Mouse (Mus musculus): ENCODE data around the gene S1pr1. TPM values are rescaled to one million over a fixed set of nuclear protein-coding genes. Genes with fewer than 3 reads are reported as not detected.

S1pr1 gene
- 194 and 210 TPM in 2 replicates for polyA plus RNA-seq (2012; rRNA removed)

GRCm38 (mm10) chr3:115714671-115715651 lies at the start of gene S1pr1:
TSS of gene S1pr1 (minus strand) at chr3:115715072.
- no peak for TF ChIP-seq CTCF (IDR thresholded peaks at IDR 0.05; ENCODE audit: extremely low read depth, insufficient read depth, low read length)
- peak; percentile 45; the same call in 1 of the 2 replicates for TF ChIP-seq POLR2A (IDR thresholded peaks at IDR 0.05; ENCODE audit: extremely low read depth, insufficient read depth, low read length)
- Histone ChIP-seq H3K4me3 (ENCODE audit: insufficient read depth, low read length) (peak within 1 kb of the TSS; percentile 51), H3K27ac (ENCODE audit: insufficient read depth, low read length) (peak within 1 kb of the TSS; percentile 85), H3K4me1 (ENCODE audit: control insufficient read depth, insufficient read depth, low read length) (no peaks in the 10 kb centered on the region)

GRCm38 (mm10) chr3:115763292-115763691 lies 48.4 kb upstream of the S1pr1 start:
- Histone ChIP-seq H3K27ac (ENCODE audit: insufficient read depth, low read length) (peak overlapping the region; percentile 3; the same call in 1 of the 2 replicates), H3K4me1 (ENCODE audit: control insufficient read depth, insufficient read depth, low read length) (no peaks in the 10 kb centered on the region), H3K4me3 (ENCODE audit: insufficient read depth, low read length) (no peak overlapping the region)
- TF ChIP-seq CTCF (IDR thresholded peaks at IDR 0.05; ENCODE audit: extremely low read depth, insufficient read depth, low read length) (no peak), POLR2A (IDR thresholded peaks at IDR 0.05; ENCODE audit: extremely low read depth, insufficient read depth, low read length) (no peak)

GRCm38 (mm10) chr3:115762841-115763240 lies 48.0 kb upstream of the S1pr1 start:
- H3K4me3 ChIP-seq (ENCODE audit: insufficient read depth, low read length): no peak overlapping the region
- TF ChIP-seq POLR2A (IDR thresholded peaks at IDR 0.05; ENCODE audit: extremely low read depth, insufficient read depth, low read length): no peak
- TF ChIP-seq CTCF (IDR thresholded peaks at IDR 0.05; ENCODE audit: extremely low read depth, insufficient read depth, low read length): no peak
- H3K27ac ChIP-seq (ENCODE audit: insufficient read depth, low read length): 0 out of 2 replicates have a peak overlapping the region, but pooled peaks have one; percentile 3

GRCm38 (mm10) chr3:115759659-115760058 lies 44.8 kb upstream of the S1pr1 start:
- no peak for TF ChIP-seq POLR2A (IDR thresholded peaks at IDR 0.05; ENCODE audit: extremely low read depth, insufficient read depth, low read length)
- TF ChIP-seq CTCF (IDR thresholded peaks at IDR 0.05; ENCODE audit: extremely low read depth, insufficient read depth, low read length): no peak
- Histone ChIP-seq H3K4me3 (ENCODE audit: insufficient read depth, low read length) (no peak overlapping the region), H3K27ac (ENCODE audit: insufficient read depth, low read length) (no peak overlapping the region), H3K4me1 (ENCODE audit: control insufficient read depth, insufficient read depth, low read length) (no peaks in the 10 kb centered on the region)

More at GRCm38 (mm10) chr3:115762841-115763240, 48.0 kb upstream of the S1pr1 start:
- H3K4me1 ChIP-seq (ENCODE audit: control insufficient read depth, insufficient read depth, low read length): no peaks in the 10 kb centered on the region

DNA sequence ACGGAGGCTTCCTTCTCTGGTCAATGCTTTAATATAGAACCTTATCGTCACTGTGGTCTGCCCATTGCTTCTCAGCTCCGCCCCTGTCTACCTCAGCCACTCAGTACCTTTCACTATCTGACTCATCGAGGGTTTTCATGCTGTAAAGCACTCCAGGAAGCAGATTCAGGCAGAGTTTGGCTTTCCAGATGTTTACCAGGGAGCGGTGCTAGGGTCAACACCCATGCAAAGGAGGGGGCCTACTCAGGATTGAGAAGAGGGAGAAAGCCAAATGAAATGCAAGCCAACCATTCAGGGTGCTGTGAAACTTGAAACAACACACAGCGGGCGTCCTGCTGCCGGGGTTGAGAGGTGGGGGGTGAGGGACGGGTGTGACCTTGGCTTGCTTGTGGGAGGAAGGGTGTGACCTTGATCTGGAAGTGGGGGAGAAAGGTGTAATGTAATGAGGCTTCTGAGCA lies 43.6 kb upstream of the S1pr1 start:
- no peak overlapping the region for H3K4me3 ChIP-seq (ENCODE audit: insufficient read depth, low read length)
- 0 out of 2 replicates have a peak overlapping the region, but pooled peaks have one; percentile 6 for H3K27ac ChIP-seq (ENCODE audit: insufficient read depth, low read length)
- no peak for TF ChIP-seq POLR2A (IDR thresholded peaks at IDR 0.05; ENCODE audit: extremely low read depth, insufficient read depth, low read length)
- no peak for TF ChIP-seq CTCF (IDR thresholded peaks at IDR 0.05; ENCODE audit: extremely low read depth, insufficient read depth, low read length)
- H3K4me1 ChIP-seq (ENCODE audit: control insufficient read depth, insufficient read depth, low read length): no peaks in the 10 kb centered on the region

GRCm38 (mm10) chr3:115754466-115754865 lies 39.6 kb upstream of the S1pr1 start:
- no peak overlapping the region for H3K4me3 ChIP-seq (ENCODE audit: insufficient read depth, low read length)
- TF ChIP-seq CTCF (IDR thresholded peaks at IDR 0.05; ENCODE audit: extremely low read depth, insufficient read depth, low read length): no peak
- no peak for TF ChIP-seq POLR2A (IDR thresholded peaks at IDR 0.05; ENCODE audit: extremely low read depth, insufficient read depth, low read length)

GRCm38 (mm10) chr3:115750369-115750768 lies 35.5 kb upstream of the S1pr1 start:
- no peaks in the 10 kb centered on the region for H3K4me1 ChIP-seq (ENCODE audit: control insufficient read depth, insufficient read depth, low read length)
- H3K4me3 ChIP-seq (ENCODE audit: insufficient read depth, low read length): no peak overlapping the region
- H3K27ac ChIP-seq (ENCODE audit: insufficient read depth, low read length): no peak overlapping the region
- TF ChIP-seq POLR2A (IDR thresholded peaks at IDR 0.05; ENCODE audit: extremely low read depth, insufficient read depth, low read length) (no peak), CTCF (IDR thresholded peaks at IDR 0.05; ENCODE audit: extremely low read depth, insufficient read depth, low read length) (no peak)

More at GRCm38 (mm10) chr3:115754466-115754865, 39.6 kb upstream of the S1pr1 start:
- H3K4me1 ChIP-seq (ENCODE audit: control insufficient read depth, insufficient read depth, low read length): no peaks in the 10 kb centered on the region
- no peak overlapping the region for H3K27ac ChIP-seq (ENCODE audit: insufficient read depth, low read length)

- Histone ChIP-seq H3K27ac (ENCODE audit: insufficient read depth, low read length) (no peak overlapping the region), H3K4me3 (ENCODE audit: insufficient read depth, low read length) (no peak overlapping the region), H3K4me1 (ENCODE audit: control insufficient read depth, insufficient read depth, low read length) (no peaks in the 10 kb centered on the region)
- TF ChIP-seq POLR2A (IDR thresholded peaks at IDR 0.05; ENCODE audit: extremely low read depth, insufficient read depth, low read length): no peak
- TF ChIP-seq CTCF (IDR thresholded peaks at IDR 0.05; ENCODE audit: extremely low read depth, insufficient read depth, low read length): no peak
These were observed 33.6 kb upstream of the S1pr1 start for GRCm38 (mm10) chr3:115748289-115748989.

DNA sequence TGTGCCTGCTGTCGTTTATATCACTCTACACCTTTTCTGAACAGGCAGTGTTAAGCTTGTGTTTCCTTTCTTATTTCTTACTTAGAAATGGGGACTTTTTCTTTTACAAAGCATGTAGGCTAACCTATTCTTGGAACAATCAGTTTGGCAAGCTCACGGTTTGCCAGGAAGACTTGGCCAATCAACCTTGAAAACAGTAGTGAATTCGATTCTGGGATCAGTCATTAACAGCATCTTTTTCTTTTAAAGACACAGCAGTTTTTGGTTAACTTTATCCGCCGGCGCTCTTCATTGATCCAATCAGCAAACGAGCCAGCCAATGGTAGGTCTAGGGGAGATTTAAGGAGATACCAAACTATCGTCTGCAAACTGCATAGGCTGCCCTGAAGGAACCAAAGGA lies 31.6 kb upstream of the S1pr1 start:
- Histone ChIP-seq H3K4me1 (ENCODE audit: control insufficient read depth, insufficient read depth, low read length) (no peaks in the 10 kb centered on the region), H3K27ac (ENCODE audit: insufficient read depth, low read length) (no peak overlapping the region), H3K4me3 (ENCODE audit: insufficient read depth, low read length) (no peak overlapping the region)
- TF ChIP-seq POLR2A (IDR thresholded peaks at IDR 0.05; ENCODE audit: extremely low read depth, insufficient read depth, low read length) (no peak), CTCF (IDR thresholded peaks at IDR 0.05; ENCODE audit: extremely low read depth, insufficient read depth, low read length) (no peak)
